Mouse (Mus musculus) right cerebral cortex, adult 18-20 months (tissue): Measurements from ENCODE around the gene Pde3a.

Experiments used
- DNase-seq: peaks from one replicate; pipeline ENCODE4 v3.0.0; 2022; ENCODE audit warnings: mixed read lengths

Gene Pde3a

DNA sequence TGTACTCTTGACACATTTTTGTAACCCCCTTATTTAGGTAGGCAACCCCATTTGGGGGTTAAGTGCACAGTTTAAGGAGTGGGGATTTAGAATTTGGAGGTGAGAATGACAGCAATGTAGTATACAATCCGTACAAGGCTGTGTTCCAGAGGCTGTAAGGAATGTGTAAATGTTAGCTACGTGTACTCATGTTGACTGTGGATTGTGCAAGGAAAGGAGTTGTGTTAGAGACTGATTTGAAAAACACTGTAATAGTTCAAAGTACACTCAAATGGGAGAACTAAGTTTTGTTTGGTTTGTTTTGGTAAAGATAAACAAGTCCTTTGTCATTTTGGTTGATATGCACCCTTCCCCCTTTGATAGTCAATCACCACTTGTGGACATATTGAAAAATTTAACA is 273.5 kb downstream of the Pde3a start:
- no peak for DNase-seq

DNA sequence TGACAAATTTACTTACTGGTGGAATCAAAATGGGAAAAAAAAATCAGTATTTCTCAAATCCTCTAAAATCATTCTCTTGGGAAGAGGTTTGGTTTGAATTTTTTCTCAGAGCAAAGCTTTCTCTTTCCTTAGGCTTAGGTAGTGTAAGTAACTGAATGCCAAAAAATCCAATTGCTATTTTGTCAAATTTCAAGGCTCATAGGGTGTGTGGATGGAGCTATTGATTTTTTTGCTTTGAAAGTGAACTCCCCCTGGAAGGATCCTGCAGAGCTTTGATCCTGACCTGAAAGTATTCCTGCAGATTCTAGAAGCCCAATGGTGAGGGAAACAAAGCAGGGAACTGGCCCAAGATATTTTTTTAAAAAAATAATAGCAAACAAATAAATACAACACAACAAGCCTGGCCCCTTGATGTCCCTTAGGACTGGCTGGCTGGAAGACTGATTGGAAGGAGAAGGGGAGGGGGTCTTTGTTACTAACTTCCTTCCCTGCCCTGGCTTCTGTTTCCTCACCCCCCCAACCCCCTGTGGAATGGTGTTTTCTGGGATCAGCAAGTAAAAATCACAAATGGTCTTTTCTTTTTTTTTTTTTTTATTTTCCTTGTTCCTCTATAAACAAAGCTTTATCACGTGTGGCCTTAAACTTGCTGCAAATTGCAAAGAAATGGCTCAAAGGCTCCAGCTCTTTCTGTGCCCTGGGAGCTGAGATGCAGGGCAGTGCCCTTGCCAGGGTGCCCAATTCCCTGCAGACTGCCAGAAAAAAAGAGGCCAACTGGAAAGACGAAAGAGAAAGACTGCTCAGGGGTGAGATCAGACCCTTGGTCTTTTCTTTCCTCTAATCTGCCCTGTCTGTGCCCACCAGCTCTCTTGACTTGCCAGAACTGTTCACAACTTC is 274.9 kb downstream of the Pde3a start, which contains the start of gene Slco1c1:
Gene Slco1c1 (plus strand): TSS at position 622 of the 894 bp plus-strand sequence.
- DNase-seq = peak; percentile 30

DNA sequence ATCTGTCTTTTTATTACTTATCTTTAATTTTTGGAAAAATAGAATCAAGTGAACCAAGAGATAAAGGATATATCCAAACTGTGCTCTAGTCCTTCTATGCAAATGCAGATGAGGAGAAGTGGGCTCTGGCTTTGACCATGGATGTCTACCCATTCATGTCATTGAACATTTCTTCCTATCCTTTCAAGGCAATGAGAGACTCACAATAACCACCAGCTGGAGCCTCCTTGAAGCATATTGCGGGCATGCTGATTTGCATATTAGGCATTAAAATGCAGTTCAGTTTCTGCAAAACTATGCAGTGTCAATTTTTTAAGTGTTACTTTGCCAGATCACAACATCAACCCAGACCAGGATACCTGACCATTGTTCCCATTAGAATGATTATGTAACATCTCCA is 276.7 kb downstream of the Pde3a start:
- DNase-seq = no peak

DNA sequence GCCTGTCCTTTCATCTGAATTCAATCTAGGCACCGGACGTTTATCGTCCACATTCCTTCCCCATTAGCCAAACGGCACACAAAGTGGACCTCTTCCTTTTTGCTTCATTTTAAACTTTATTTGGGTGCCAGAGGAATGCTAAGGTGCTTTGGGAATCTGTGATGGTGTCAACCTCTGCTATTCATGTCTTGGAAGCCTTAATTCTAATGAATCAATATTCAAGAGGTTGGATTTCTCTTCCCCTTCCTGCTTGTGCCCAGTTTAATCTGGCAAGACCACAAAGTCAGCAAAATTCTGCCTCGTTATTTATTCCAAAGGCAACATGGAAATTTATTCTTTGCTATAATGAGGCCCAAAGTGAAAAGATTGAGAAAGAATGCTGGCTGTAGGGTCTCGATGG is 281.8 kb downstream of the Pde3a start:
- no peak for DNase-seq

DNA sequence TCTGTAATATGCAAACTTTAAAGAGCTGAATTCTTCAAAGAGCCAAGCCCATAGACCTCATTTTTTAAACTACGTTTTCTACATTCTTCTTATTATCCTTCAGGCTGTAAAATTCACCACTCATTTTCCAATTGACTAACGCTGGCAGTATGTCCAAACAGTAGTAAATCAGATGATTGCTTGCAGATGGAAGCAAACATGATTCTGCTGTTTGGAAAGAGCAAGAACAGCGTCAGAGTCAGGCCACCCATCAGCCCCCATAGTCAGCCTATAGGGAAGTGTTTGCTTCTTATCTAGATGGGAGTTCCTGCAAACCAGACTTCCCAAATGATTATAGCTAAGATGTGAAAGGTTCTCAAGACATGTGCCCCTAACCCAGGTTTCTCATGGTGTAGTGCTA is 288.2 kb downstream of the Pde3a start:
- no peak for DNase-seq

DNA sequence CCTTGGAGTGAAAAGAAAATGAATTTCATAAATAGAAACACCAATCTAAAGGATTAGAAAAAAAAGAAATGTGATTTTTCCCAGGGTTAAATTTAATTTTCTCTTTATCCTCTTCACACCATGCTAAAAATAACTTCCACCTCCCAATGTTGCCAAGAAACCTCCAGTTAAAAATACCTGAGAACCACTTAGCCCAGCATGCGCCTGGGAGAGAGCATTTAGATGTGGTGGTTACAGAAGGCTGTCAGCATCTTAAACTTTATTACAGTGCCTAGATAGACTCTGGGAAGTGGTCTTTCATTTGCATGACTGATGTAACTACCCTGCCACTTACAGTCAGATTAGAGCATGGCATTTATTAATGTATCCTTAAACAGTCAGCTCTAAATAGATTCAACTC is 292.1 kb downstream of the Pde3a start:
- DNase-seq = no peak

DNA sequence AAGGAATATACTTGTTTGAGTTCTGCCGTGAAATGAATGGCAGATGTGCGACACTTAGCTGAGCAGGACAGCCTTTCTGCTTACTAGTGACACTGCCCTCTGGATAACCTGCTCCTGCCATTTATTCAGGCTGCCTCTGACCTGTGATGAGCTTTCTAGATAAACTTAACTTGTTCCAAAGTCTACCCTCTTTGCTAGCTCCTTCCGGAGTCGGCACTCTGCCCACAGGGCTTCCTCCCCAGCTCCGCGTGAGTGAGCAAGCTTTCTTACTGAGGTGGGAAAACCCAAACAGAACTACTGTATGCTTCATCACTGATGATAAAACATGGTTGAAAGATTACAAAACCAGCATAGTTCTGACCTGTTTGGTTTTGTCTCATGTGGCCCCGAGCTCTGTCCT is 294.3 kb downstream of the Pde3a start:
- no peak for DNase-seq
